Mouse (Mus musculus) kidney, postnatal 4 days (tissue): ENCODE results near the gene Camk1g.
A peak's percentile ranks its signal among the peaks of the same experiment; 100 is the strongest.

Experiments used
- DNase-seq, 2 experiments: peaks; one replicate each; pipeline ENCODE4 v3.0.0; 2021; ENCODE audit warnings: mixed read lengths in 2 of 2

Gene Camk1g

GRCm38 (mm10) chr1:193332018-193332417, 38.1 kb downstream of the Camk1g start:
- no peak for DNase-seq

GRCm38 (mm10) chr1:193330626-193331025, 39.5 kb downstream of the Camk1g start:
- DNase-seq, result no peak

- peak; percentile 84 to 90 for DNase-seq
These were observed 39.9 kb downstream of the Camk1g start for GRCm38 (mm10) chr1:193330172-193330571.

GRCm38 (mm10) chr1:193329557-193329956, 40.5 kb downstream of the Camk1g start:
- no peak for DNase-seq

GRCm38 (mm10) chr1:193327686-193328085, 42.4 kb downstream of the Camk1g start:
- DNase-seq, result no peak

GRCm38 (mm10) chr1:193327216-193327615, 42.9 kb downstream of the Camk1g start:
- DNase-seq, result no peak

- DNase-seq, result peak; percentile 70 to 80
These were observed 43.5 kb downstream of the Camk1g start for GRCm38 (mm10) chr1:193326456-193327145.

- no peak for DNase-seq
These were observed 44.2 kb downstream of the Camk1g start for GRCm38 (mm10) chr1:193325891-193326290.

GRCm38 (mm10) chr1:193324224-193324623, 45.9 kb downstream of the Camk1g start:
- peak; percentile 80 to 82 for DNase-seq

- DNase-seq, result no peak
These were observed 46.4 kb downstream of the Camk1g start for GRCm38 (mm10) chr1:193323686-193324085.

GRCm38 (mm10) chr1:193320398-193320797, 49.7 kb downstream of the Camk1g start:
- DNase-seq, result no peak

GRCm38 (mm10) chr1:193319721-193320120, 50.4 kb downstream of the Camk1g start:
- DNase-seq, result no peak

- DNase-seq, result peak; percentile 57 to 70
These were observed 52.9 kb downstream of the Camk1g start for GRCm38 (mm10) chr1:193317159-193317559.

GRCm38 (mm10) chr1:193316358-193316750, 53.7 kb downstream of the Camk1g start:
- DNase-seq, result no peak

- peak; percentile 81 to 86 for DNase-seq
These were observed 54.3 kb downstream of the Camk1g start for GRCm38 (mm10) chr1:193315705-193316357.

GRCm38 (mm10) chr1:193311596-193311995, 58.5 kb downstream of the Camk1g start:
- DNase-seq, result peak; percentile 39 to 66

- no peak for DNase-seq
These were observed 59.5 kb downstream of the Camk1g start for GRCm38 (mm10) chr1:193310519-193311085.

GRCm38 (mm10) chr1:193309785-193310518, 60.1 kb downstream of the Camk1g start:
- no peak for DNase-seq

- DNase-seq, result no peak
These were observed 63.3 kb downstream of the Camk1g start for GRCm38 (mm10) chr1:193306832-193307231.

- DNase-seq, result no peak
These were observed 64.7 kb downstream of the Camk1g start for GRCm38 (mm10) chr1:193305386-193305785.

- no peak for DNase-seq
These were observed 67.0 kb downstream of the Camk1g start for GRCm38 (mm10) chr1:193303096-193303495.

GRCm38 (mm10) chr1:193302093-193302405, 68.0 kb downstream of the Camk1g start:
- DNase-seq, result no peak
